Mouse (Mus musculus) bone marrow, adult 2 months (tissue): Measurements from ENCODE around the gene Tecpr1.

Source experiments
- CTCF ChIP-seq: fragments of 200-500 bp; IDR thresholded peaks from 2 replicates; pipeline ENCODE4 v1.5.1; 2011; ENCODE audit warnings: low read length, control low read depth; ENCODE audit not compliant: control insufficient read depth, insufficient read depth
- POLR2A ChIP-seq: fragments of 200-500 bp; IDR thresholded peaks from 2 replicates; pipeline ENCODE4 v1.6.1; 2011; ENCODE audit warnings: low read depth, mild to moderate bottlenecking, control low read depth, low read length, borderline replicate concordance; ENCODE audit not compliant: control insufficient read depth

DNA sequence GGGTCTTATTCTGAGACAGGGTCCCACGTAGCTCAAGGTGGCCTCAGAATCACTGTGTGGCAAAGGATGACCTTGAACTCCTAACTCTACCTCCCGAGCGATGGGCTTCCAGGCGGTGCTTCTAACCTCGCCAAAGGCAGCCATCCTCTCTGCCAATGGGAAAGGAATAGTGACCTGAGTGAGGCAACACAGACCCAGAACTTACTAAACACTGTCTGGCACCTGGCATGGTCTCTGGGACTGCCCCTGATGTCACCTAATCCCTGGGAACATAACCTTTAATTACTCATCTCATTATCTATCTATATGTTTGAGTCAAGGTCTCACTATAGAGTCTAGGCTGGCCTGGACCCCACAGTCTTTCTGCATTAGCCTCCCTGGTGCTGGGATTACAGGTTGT lies 3.5 kb downstream of the Tecpr1 start:
- TF ChIP-seq POLR2A = no peak
- no peak for TF ChIP-seq CTCF
